Mouse (Mus musculus) lung, postnatal 0 days (tissue): ENCODE measurements around the gene Olfr1298. TPM values are rescaled to one million over a fixed set of nuclear protein-coding genes. Genes with fewer than 3 reads are reported as not detected.

Experiments used
- ATAC-seq: fragments of 200-750 bp; cut with Nextera tagmentation; 2 replicates; pipeline ENCODE4 v1.8.0; 2017; ENCODE audit warnings: moderate library complexity
- DNase-seq: peaks from one replicate; pipeline ENCODE4 v3.0.0-alpha.2; 2016; ENCODE audit warnings: low spot score
- H3K27ac ChIP-seq: fragments of 300-500 bp; sonication (generic); 2 replicates; pipeline ENCODE4 v1.5.1; 2014; ENCODE audit warnings: antibody characterized with exemption, mild to moderate bottlenecking, low read length, mixed read lengths
- H3K27me3 ChIP-seq: fragments of 300-500 bp; sonication (generic); replicated peaks from 2 replicates; pipeline ENCODE4 v1.6.1; 2014; ENCODE audit warnings: low read length, mixed read lengths; ENCODE audit not compliant: insufficient read depth
- H3K36me3 ChIP-seq: fragments of 300-500 bp; sonication (generic); 2 replicates; pipeline ENCODE4 v1.6.1; 2014; ENCODE audit warnings: low read length, mixed read lengths; ENCODE audit not compliant: insufficient read depth
- H3K4me1 ChIP-seq: fragments of 300-500 bp; sonication (generic); 2 replicates; pipeline ENCODE4 v1.6.1; 2014; ENCODE audit warnings: antibody characterized with exemption, low read depth, low read length, mixed read lengths; ENCODE audit not compliant: insufficient read depth
- H3K4me2 ChIP-seq: fragments of 300-500 bp; sonication (generic); replicated peaks from 2 replicates; pipeline ENCODE4 v1.6.1; 2014; ENCODE audit warnings: low read depth, mild to moderate bottlenecking, low read length, moderate library complexity, mixed read lengths
- H3K4me3 ChIP-seq: fragments of 300-500 bp; sonication (generic); 2 replicates; pipeline ENCODE4 v1.5.1; 2014; ENCODE audit warnings: low read depth, low read length
- H3K9ac ChIP-seq: fragments of 300-500 bp; sonication (generic); replicated peaks from 2 replicates; pipeline ENCODE4 v1.6.1; 2014; ENCODE audit warnings: low read depth, mild to moderate bottlenecking
- H3K9me3 ChIP-seq: fragments of 300-500 bp; sonication (generic); 2 replicates; pipeline ENCODE4 v1.6.1; 2016; ENCODE audit warnings: low read length, mixed read lengths
- CTCF ChIP-seq: IDR thresholded peaks from 2 replicates; pipeline ENCODE4 v1.5.1; 2016; ENCODE audit warnings: antibody characterized with exemption, mild to moderate bottlenecking
- EP300 ChIP-seq: IDR thresholded peaks from 2 replicates; pipeline ENCODE4 v1.6.1; 2016; ENCODE audit warnings: antibody characterized with exemption, mild to moderate bottlenecking, control low read depth
- WGBS: fragments of 180-500 bp; shearing (Covaris S2); extraction: QIAGEN DNeasy Blood & Tissue Kit; methylation state at CpG from one replicate; pipeline ENCODE4 v1.1.7; 2014; 5-methylcytosine and 5-hydroxymethylcytosine counted together
- polyA plus RNA-seq: library from polyadenylated mRNA; unstranded; fragments of >200 nt; fragmentation: Nextera tagmentation; extraction: Ambion mirVana; gene quantifications from 2 replicates; pipeline ENCODE4 v1.2.1, GENCODE M21; 2015

Gene Olfr1298
- polyA plus RNA-seq, result not detected in 2 replicates

DNA sequence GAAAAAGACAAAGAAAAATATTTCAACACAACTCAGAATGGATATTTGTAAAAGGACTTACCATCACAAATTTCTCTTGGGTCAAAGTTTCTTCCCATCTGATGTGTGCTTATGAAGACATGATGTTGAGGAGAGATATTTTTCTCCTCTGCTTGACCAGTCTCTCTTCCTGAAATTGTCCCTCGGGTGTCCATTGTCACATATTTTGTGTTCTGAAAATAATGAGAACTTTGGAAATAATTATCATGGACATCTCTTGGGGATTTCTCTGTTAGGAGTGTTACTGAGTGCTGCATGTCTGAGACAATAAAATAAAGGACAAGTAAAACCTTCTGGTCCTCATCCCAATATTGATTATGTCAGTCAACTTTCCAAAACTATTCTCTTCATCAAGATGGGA, at the start of gene Olfr1298:
Olfr1298 (minus strand) TSS at position 101 of the 400 bp plus-strand sequence.
- Histone ChIP-seq H3K27ac (no peak within 1 kb of the TSS), H3K27me3 (no peaks in the 10 kb centered on the region), H3K9ac (no peak within 1 kb of the TSS), H3K4me3 (no peak within 1 kb of the TSS), H3K4me2 (no peak within 1 kb of the TSS), H3K9me3 (no peaks in the 10 kb centered on the region), H3K36me3 (no peaks in the 10 kb centered on the region), H3K4me1 (no peaks in the 10 kb centered on the region)
- DNase-seq, result no peak
- ATAC-seq, result no peak
- WGBS, result 79% methylated on average over 1 of the region's 1 CpGs
- no peak for TF ChIP-seq EP300
- TF ChIP-seq CTCF, result no peak

DNA sequence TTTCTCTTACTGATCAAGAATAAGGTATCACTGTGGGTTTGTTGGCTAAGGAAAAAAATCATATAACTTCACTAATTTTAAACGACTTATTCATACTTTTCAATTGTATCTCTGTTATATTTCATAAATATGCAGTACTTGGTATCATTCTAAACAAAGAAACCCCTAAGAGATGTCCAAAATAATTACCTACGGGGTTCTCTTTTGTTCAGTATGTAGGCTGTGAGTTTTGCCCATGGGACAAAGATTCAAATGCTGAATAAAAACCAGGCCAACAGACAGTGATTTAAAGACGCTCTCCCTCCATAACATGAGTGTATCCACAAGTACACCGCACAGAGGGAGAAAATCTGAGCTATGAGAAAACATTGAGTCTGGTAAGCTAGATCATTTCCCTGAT, 12.1 kb upstream of the Olfr1298 start, which contains the start of gene Olfr1299:
Olfr1299 (plus strand) TSS at position 301 of the 400 bp plus-strand sequence.
- no peak within 1 kb of the TSS for H3K27ac ChIP-seq
- H3K36me3 ChIP-seq, result no peaks in the 10 kb centered on the region
- TF ChIP-seq CTCF (no peak), EP300 (no peak)
- H3K4me2 ChIP-seq, result no peak within 1 kb of the TSS
- no peak within 1 kb of the TSS for H3K9ac ChIP-seq
- no peak within 1 kb of the TSS for H3K4me3 ChIP-seq
- H3K27me3 ChIP-seq, result no peaks in the 10 kb centered on the region
- WGBS, result 68% methylated on average over 4 of the region's 4 CpGs
- ATAC-seq, result no peak
- no peaks in the 10 kb centered on the region for H3K4me1 ChIP-seq
- H3K9me3 ChIP-seq, result no peaks in the 10 kb centered on the region
- no peak for DNase-seq

DNA sequence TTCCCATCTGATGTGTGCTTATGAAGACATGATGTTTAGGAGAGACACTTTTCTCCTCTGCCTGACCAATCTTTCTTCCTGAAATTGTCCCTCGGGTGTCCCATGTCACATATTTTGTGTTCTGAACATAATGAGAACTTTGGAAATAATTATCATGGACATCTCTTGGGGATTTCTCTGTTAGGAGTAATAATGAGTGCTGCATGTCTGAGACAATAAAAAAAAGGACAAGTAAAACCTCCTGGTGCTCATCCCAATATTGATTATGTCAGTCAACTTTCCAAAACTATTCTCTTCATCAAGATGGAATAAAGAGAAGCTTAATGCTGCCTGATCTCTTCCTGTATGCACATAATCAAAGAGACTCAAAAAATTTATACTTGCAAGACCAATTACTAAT, 22.6 kb downstream of the Olfr1298 start, which contains the start of gene Olfr1297:
Olfr1297 (minus strand) TSS at position 101 of the 400 bp plus-strand sequence.
- Histone ChIP-seq H3K4me2 (no peak within 1 kb of the TSS), H3K27me3 (no peaks in the 10 kb centered on the region), H3K9me3 (no peaks in the 10 kb centered on the region), H3K36me3 (no peaks in the 10 kb centered on the region), H3K4me1 (no peaks in the 10 kb centered on the region), H3K27ac (no peak within 1 kb of the TSS), H3K4me3 (no peak within 1 kb of the TSS), H3K9ac (no peak within 1 kb of the TSS)
- ATAC-seq (no peak), DNase-seq (no peak)
- 57% methylated on average over 1 of the region's 1 CpGs for WGBS
- TF ChIP-seq CTCF (no peak), EP300 (no peak)

Other genes starting within 250 kb of the Olfr1298 start
- gene Olfr1286, start 226.1 kb downstream of the Olfr1298 start, polyA plus RNA-seq, result not detected in 2 replicates
- not detected in 2 replicates for gene Olfr1287, start 200.1 kb downstream of the Olfr1298 start, polyA plus RNA-seq
- not detected in 2 replicates for gene Olfr1288, start 175.1 kb downstream of the Olfr1298 start, polyA plus RNA-seq
- not detected in 2 replicates for gene Olfr1289, start 168.4 kb downstream of the Olfr1298 start, polyA plus RNA-seq
- not detected in 2 replicates for gene Olfr1290, start 155.4 kb downstream of the Olfr1298 start, polyA plus RNA-seq
- not detected in 2 replicates for gene Olfr1291-ps1, start 152.0 kb downstream of the Olfr1298 start, polyA plus RNA-seq
- not detected in 2 replicates for gene Olfr1293-ps, start 124.0 kb downstream of the Olfr1298 start, polyA plus RNA-seq
- gene Olfr1294, start 108.9 kb downstream of the Olfr1298 start, polyA plus RNA-seq, result not detected in 2 replicates
- gene Olfr1295, start 79.5 kb downstream of the Olfr1298 start, polyA plus RNA-seq, result not detected in 2 replicates
- gene Olfr1297, start 22.7 kb downstream of the Olfr1298 start, polyA plus RNA-seq, result not detected in 2 replicates
- not detected in 2 replicates for gene Olfr1299, start 12.2 kb upstream of the Olfr1298 start, polyA plus RNA-seq
- gene Olfr1301, start 101.8 kb upstream of the Olfr1298 start, polyA plus RNA-seq, result not detected in 2 replicates
- gene Olfr1302, start 128.2 kb upstream of the Olfr1298 start, polyA plus RNA-seq, result not detected in 2 replicates
- gene Olfr1303, start 171.1 kb upstream of the Olfr1298 start, polyA plus RNA-seq, result not detected in 2 replicates
- gene Olfr1305, start 227.9 kb upstream of the Olfr1298 start, polyA plus RNA-seq, result not detected in 2 replicates